Mouse (Mus musculus) kidney, postnatal 0 days (tissue): ENCODE results near the gene Fam104a. TPM values are rescaled to one million over a fixed set of nuclear protein-coding genes. Genes with fewer than 3 reads are reported as not detected.

Experiments used
- ATAC-seq: fragments of 200-750 bp; cut with Nextera tagmentation; replicated peaks from 2 replicates; pipeline ENCODE4 v1.8.0; 2017; ENCODE audit warnings: low read depth, moderate number of reproducible peaks, moderate TSS enrichment, moderate library complexity; ENCODE audit not compliant: low FRiP score
- DNase-seq: peaks from one replicate; pipeline ENCODE4 v3.0.0-alpha.2; 2016; ENCODE audit warnings: low spot score
- H3K27ac ChIP-seq: fragments of 300-500 bp; sonication (generic); 2 replicates; pipeline ENCODE4 v1.5.1; 2014; ENCODE audit warnings: mild to moderate bottlenecking
- H3K27me3 ChIP-seq: fragments of 300-500 bp; sonication (generic); 2 replicates; pipeline ENCODE4 v1.6.1; 2014; ENCODE audit warnings: low read length, mixed read lengths; ENCODE audit not compliant: insufficient read depth
- H3K36me3 ChIP-seq: fragments of 300-500 bp; sonication (generic); 2 replicates; pipeline ENCODE4 v1.6.1; 2014; ENCODE audit warnings: low read length, mixed read lengths; ENCODE audit not compliant: insufficient read depth
- H3K4me1 ChIP-seq: fragments of 300-500 bp; sonication (generic); replicated peaks from 2 replicates; pipeline ENCODE4 v1.6.1; 2014; ENCODE audit warnings: antibody characterized with exemption, low read length, mixed read lengths; ENCODE audit not compliant: insufficient read depth
- H3K4me2 ChIP-seq: fragments of 300-500 bp; sonication (generic); 2 replicates; pipeline ENCODE4 v1.6.1; 2014; ENCODE audit warnings: mild to moderate bottlenecking, low read length, moderate library complexity, mixed read lengths
- H3K4me3 ChIP-seq: fragments of 300-500 bp; sonication (generic); replicated peaks from 2 replicates; pipeline ENCODE4 v1.5.1; 2014; ENCODE audit warnings: low read depth, low read length
- H3K9ac ChIP-seq: fragments of 300-500 bp; sonication (generic); 2 replicates; pipeline ENCODE4 v1.6.1; 2014; ENCODE audit warnings: low read depth, low read length
- H3K9me3 ChIP-seq: fragments of 300-500 bp; sonication (generic); replicated peaks from 2 replicates; pipeline ENCODE4 v1.6.1; 2016; ENCODE audit warnings: low read length, inconsistent platforms, mixed read lengths
- CTCF ChIP-seq: IDR thresholded peaks from 2 replicates; pipeline ENCODE4 v1.5.1; 2016; ENCODE audit warnings: antibody characterized with exemption, low read depth, mild to moderate bottlenecking, moderate library complexity
- WGBS: fragments of 180-500 bp; shearing (Covaris S2); extraction: QIAGEN DNeasy Blood & Tissue Kit; methylation state at CpG from one replicate; pipeline ENCODE4 v1.1.7; 2014; 5-methylcytosine and 5-hydroxymethylcytosine counted together
- polyA plus RNA-seq: library from polyadenylated mRNA; unstranded; fragments of >200 nt; fragmentation: Nextera tagmentation; extraction: Ambion mirVana; gene quantifications from 2 replicates; pipeline ENCODE4 v1.2.1, GENCODE M21; 2015

Fam104a gene
- polyA plus RNA-seq, 1 experiment from 2014 or later, result 49.7 TPM

DNA sequence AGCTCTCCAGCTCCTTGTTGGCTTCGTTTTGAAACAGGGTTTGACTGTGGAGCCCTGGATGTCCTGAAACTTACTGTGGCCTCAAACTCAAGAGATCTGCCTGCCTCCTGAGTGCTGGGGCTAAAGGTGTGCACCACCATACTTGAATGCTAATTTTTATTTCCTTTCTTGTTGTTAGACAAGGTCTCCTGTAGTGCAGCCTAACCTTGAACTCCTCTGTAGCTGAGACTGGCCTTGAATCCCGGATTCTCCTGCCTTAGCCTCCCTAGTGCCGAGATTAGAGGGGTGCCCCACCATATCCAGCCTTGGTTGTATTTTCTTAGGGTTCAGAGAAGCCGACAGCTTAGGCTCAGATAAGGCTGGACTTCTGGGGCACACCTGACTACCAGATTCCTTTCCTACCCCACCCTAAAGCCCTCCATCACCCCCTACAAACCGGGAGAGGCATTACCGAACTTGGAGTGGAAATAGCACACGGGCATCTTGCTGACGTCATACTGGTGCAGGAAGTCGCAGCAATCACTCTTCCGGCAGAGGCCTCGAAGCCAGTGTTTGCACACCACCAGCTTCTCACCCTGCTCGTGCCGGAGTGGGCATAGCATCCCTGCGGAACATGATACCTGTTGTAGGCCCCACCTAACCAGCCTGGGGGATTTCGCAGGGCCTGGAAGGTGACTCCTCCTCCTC is 22.2 kb upstream of the Fam104a start:
- Histone ChIP-seq H3K27ac (no peak overlapping the region), H3K4me1 (peaks cover 13% of the 10 kb centered on the region; the same call in 1 of the 2 replicates), H3K9ac (no peak overlapping the region), H3K4me2 (no peak overlapping the region), H3K4me3 (no peak overlapping the region), H3K9me3 (no peaks in the 10 kb centered on the region), H3K36me3 (no peaks in the 10 kb centered on the region), H3K27me3 (no peaks in the 10 kb centered on the region)
- DNase-seq (no peak), ATAC-seq (no peak)
- TF ChIP-seq CTCF, result no peak
- WGBS, result 78% methylated on average over 15 of the region's 15 CpGs

DNA sequence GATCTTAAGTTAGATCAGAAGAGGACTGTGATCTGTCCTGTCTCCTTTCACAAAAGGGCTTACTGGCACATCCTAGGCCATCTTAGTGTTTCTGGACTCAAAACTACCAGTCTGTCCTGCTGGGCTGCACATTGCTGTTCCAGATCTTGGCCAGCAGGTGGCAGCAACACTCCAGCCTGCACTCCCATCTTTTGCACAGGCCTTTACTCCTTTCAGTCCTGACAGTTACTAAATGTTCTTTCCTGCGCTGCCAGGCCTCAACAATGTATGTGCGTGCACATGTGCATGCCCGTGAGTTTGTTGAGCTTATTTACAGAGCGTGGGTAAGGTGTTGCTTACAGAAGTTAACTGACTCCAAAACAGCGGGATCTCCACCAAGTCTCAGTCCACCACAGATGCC is 19.8 kb upstream of the Fam104a start:
- H3K4me3 ChIP-seq, result no peak overlapping the region
- no peak overlapping the region for H3K4me2 ChIP-seq
- 37% methylated on average over 5 of the region's 5 CpGs for WGBS
- no peaks in the 10 kb centered on the region for H3K27me3 ChIP-seq
- no peaks in the 10 kb centered on the region for H3K36me3 ChIP-seq
- H3K27ac ChIP-seq, result no peak overlapping the region
- ATAC-seq (no peak), DNase-seq (peak; percentile 87)
- no peaks in the 10 kb centered on the region; the same call in 1 of the 2 replicates for H3K4me1 ChIP-seq
- H3K9ac ChIP-seq, result no peak overlapping the region
- TF ChIP-seq CTCF, result peak; percentile 100
- no peaks in the 10 kb centered on the region for H3K9me3 ChIP-seq

DNA sequence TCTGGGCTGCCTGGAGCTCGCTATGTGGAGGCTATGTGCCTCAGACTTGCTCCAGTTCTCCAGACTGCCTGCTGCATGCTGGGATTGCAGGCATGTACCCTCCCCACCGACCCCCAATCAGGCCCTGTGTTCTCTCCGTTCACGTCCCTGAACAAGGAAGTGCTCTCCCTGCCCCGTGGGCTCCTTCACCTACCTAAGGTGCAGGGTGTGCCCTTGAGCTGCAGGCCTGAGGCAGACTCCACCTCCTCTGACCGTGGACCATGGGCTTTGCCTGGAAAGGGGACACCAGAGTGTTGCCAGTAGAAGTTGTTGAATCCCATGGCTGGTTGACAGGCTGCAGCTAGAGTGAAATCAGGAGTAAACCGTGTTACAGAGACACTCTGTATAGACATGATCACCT is 15.7 kb upstream of the Fam104a start:
- Histone ChIP-seq H3K36me3 (peaks cover 11% of the 10 kb centered on the region), H3K27me3 (no peaks in the 10 kb centered on the region), H3K9ac (no peak overlapping the region), H3K9me3 (no peaks in the 10 kb centered on the region), H3K4me3 (no peak overlapping the region), H3K4me1 (no peaks in the 10 kb centered on the region; the same call in 1 of the 2 replicates), H3K27ac (no peak overlapping the region), H3K4me2 (no peak overlapping the region)
- TF ChIP-seq CTCF, result no peak
- DNase-seq (no peak), ATAC-seq (no peak)
- WGBS, result 81% methylated on average over 7 of the region's 7 CpGs

DNA sequence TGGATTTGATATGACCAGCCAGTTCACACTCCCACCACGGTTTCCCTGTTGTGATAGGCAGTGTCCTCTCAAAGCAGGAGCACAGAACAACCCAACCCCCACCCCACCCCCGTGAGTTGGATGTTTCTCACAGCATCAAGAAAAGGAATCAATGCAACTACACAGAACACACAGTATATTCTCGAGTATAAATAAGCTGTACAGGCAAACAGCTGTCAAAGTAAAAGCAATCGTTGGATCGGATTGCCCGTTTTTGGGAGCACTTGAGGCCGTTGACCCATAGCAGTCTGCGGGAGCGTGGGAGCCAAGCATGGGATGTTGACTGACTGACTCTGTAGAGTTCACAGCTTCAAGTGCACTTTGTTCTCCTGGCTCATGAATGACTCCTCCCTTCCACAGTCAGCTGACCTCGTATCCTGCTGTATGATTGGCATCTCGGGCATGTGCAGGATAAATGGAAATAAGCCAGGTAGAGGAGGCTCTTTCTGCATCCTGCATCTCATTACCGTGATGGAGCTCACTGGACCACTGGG is 14.1 kb upstream of the Fam104a start:
- DNase-seq, result peak; percentile 85
- Histone ChIP-seq H3K4me2 (no peak overlapping the region), H3K27me3 (no peaks in the 10 kb centered on the region), H3K27ac (peak overlapping the region; percentile 40; the same call in 1 of the 2 replicates), H3K9me3 (no peaks in the 10 kb centered on the region), H3K9ac (no peak overlapping the region), H3K4me3 (no peak overlapping the region), H3K36me3 (peaks cover 14% of the 10 kb centered on the region), H3K4me1 (no peaks in the 10 kb centered on the region)
- WGBS, result 34% methylated on average over 12 of the region's 12 CpGs
- ATAC-seq, result peak; percentile 87
- no peak for TF ChIP-seq CTCF

DNA sequence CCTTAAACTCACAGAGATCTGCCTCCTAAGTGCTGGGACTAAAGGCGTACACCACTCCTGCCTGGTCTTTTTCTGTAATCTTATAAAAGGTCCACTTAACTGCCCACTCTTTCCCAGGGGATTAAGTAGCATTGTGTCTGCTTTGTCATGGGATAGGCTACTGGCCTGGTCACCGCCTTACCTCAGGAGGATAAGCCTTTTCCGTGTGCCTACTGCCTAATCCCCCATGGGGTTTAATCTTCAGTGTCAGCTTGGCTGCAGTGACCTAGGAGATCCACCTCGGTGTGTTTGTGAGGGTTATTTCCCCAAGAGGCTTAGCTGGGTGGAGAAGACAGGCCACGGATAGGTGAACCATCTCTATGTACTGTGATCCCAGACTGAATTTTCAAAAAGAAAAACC is 13.6 kb upstream of the Fam104a start:
- ATAC-seq (no peak), DNase-seq (no peak)
- H3K4me2 ChIP-seq, result no peak overlapping the region
- H3K36me3 ChIP-seq, result peaks cover 17% of the 10 kb centered on the region
- peak overlapping the region; percentile 40; the same call in 1 of the 2 replicates for H3K27ac ChIP-seq
- no peak overlapping the region for H3K9ac ChIP-seq
- no peak overlapping the region for H3K4me3 ChIP-seq
- no peak for TF ChIP-seq CTCF
- 63% methylated on average over 5 of the region's 5 CpGs for WGBS
- no peaks in the 10 kb centered on the region for H3K27me3 ChIP-seq
- H3K9me3 ChIP-seq, result no peaks in the 10 kb centered on the region
- no peaks in the 10 kb centered on the region for H3K4me1 ChIP-seq

DNA sequence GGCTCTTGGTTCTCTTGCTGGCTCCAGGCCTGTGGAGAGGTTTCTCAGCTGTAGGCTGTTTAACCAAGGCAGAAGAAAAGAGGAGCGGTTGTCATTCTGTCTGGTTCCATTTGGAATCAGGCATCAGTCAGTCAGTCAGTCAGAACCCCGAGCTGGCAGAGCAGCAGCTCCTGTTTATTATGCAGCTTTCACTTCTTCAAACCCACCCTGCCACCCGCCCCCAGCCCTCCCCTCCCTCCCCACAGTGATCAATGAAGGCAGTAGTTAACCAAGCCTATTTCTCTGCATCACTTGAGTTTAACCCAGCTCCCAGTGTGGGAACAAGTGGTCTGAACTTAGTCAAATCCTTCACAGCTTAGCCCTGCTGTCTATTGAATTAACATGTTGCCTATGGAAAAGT is 7.9 kb upstream of the Fam104a start:
- H3K4me1 ChIP-seq, result no peaks in the 10 kb centered on the region
- WGBS, result 62% methylated on average over 3 of the region's 3 CpGs
- H3K4me3 ChIP-seq, result no peak overlapping the region
- no peaks in the 10 kb centered on the region for H3K27me3 ChIP-seq
- H3K36me3 ChIP-seq, result peaks cover 38% of the 10 kb centered on the region
- no peak for DNase-seq
- H3K9me3 ChIP-seq, result no peaks in the 10 kb centered on the region
- no peak overlapping the region for H3K9ac ChIP-seq
- no peak overlapping the region for H3K4me2 ChIP-seq
- ATAC-seq, result no peak
- no peak overlapping the region for H3K27ac ChIP-seq
- TF ChIP-seq CTCF, result no peak

DNA sequence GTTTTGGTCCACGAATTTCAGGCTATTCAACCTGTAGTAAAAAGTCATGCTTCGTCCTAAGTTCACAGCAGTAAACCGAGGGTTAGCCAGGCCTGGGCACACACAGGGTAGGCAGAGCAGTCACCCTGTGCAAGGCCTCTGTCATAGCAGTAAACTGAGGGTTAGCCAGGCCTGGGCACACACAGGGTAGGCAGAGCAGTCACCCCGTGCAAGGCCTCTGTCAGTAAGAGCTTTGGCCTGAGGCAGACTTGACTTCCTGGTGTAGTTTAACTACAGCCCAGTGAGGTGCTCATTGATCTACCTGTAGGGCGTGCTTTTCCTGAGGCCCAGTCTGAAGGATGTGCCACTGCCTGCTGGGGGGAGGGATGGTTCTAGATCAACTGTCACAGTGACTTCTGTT is 7.4 kb upstream of the Fam104a start:
- WGBS, result 81% methylated on average over 5 of the region's 5 CpGs
- Histone ChIP-seq H3K4me2 (no peak overlapping the region), H3K4me3 (no peak overlapping the region), H3K9ac (no peak overlapping the region), H3K36me3 (peaks cover 38% of the 10 kb centered on the region), H3K27ac (no peak overlapping the region), H3K9me3 (no peaks in the 10 kb centered on the region), H3K27me3 (no peaks in the 10 kb centered on the region), H3K4me1 (no peaks in the 10 kb centered on the region)
- no peak for ATAC-seq
- no peak for DNase-seq
- no peak for TF ChIP-seq CTCF
